Mouse (Mus musculus) skeletal muscle tissue, adult 2 months (tissue): ENCODE measurements at regions not wholly inside any gene's neighbourhood (a gene's known extent, or its start where the extent isn't known, plus 50 kb on each side); places are given as distances from the start of the nearest gene placed in this dataset.

Experiments used
- DNase-seq: peaks from one replicate; pipeline ENCODE4 v3.0.0-alpha.2; 2012; ENCODE audit warnings: low read depth, low spot score

- no peak for DNase-seq
Measured at GRCm38 (mm10) chr19:60040721-60041120, 97.3 kb upstream of the Rab11fip2 start.

- DNase-seq = no peak
Measured at GRCm38 (mm10) chr19:60032667-60033066, 89.2 kb upstream of the Rab11fip2 start.

- no peak for DNase-seq
Measured at GRCm38 (mm10) chr19:60030212-60030788, 86.8 kb upstream of the Rab11fip2 start.

- no peak for DNase-seq
Measured at GRCm38 (mm10) chr19:60029720-60030119, 86.3 kb upstream of the Rab11fip2 start.

GRCm38 (mm10) chr19:60015614-60016300 is 72.3 kb upstream of the Rab11fip2 start:
- no peak for DNase-seq

- no peak for DNase-seq
Measured at GRCm38 (mm10) chr19:59995557-59995956, 52.1 kb upstream of the Rab11fip2 start.
